Mouse (Mus musculus): ENCODE measurements around the gene Lyrm4. TPM values are rescaled to one million over a fixed set of nuclear protein-coding genes. Genes with fewer than 3 reads are reported as not detected.

Gene Lyrm4
- total RNA-seq, 2 experiments from 2014 or later, result 2.4 to 8.8 TPM

DNA sequence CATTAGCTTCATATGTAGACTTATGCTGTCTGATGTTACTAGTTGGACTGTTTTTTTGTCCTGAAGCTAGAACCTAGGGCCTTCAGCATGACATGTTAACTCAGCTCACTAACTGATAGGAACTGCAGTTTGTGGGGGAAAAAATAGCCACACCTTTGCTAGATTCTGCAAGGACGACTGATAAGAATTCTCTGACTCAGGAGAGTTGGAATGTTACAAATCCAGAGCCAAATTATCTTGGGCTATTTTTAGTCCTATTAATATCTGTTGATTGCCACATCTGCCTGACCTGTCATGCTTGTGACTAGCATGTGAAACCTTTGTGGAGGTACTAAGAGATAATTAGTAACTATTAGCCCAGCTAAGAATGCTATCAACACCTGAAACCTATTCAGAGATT lies 116.5 kb downstream of the Lyrm4 start:
- no peak for ATAC-seq (replicated peaks; ENCODE audit: low FRiP score, poor library complexity, severe bottlenecking)

DNA sequence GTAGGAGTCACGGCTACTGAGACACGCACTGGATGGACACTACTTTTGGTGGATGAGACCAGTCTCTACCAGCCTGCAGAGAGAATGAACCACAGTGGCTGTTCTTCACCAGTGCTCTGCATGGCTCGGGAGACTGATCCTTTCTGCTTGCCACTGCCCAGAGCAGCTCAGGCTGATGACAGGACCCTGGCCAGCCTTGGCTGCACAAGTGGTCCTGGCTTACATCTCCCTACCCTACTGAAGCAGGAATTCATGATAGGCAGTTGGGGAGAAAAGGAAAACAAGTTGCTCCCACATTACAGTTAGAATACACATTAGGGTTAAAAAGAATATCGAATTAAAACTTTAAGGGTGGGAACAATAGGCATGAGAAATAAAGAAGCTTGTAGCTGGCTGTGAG lies 119.7 kb downstream of the Lyrm4 start:
- ATAC-seq (replicated peaks; ENCODE audit: low FRiP score, poor library complexity, severe bottlenecking), result no peak

DNA sequence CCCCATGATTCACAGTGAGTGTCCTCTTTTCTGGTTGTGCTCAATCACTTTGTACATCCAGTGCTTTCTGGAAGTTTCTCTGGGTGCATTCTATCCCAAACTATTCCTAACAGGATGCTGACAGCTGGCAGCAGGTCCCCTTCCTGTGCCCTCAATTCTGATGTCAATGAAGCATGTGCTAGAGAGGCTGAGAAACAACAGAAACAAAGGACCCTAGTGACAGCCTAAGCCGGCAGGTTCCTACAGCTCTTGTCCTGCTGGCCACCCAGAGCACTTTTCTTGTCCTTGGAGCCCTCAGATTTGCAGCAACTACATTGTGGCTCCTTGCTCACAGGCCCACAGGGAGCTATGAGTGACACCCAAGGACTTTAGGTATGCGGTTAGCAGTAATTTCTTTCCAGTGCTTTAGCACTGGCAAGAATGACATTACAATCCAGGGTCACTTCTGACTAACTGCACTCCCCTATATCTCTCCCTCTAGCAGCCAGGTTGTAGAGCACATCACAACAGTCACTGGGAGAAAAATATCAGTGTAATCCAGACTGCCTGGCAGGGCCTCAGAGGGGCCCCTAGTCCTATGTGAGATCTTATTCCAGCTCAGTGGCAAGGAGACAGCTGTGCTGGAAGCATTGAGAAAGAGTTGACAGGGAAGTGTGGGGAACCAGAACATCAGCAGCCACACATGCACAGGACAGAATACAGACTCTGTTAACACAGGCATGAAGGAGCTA lies 121.5 kb downstream of the Lyrm4 start:
- no peak for ATAC-seq (replicated peaks; ENCODE audit: low FRiP score, poor library complexity, severe bottlenecking)

DNA sequence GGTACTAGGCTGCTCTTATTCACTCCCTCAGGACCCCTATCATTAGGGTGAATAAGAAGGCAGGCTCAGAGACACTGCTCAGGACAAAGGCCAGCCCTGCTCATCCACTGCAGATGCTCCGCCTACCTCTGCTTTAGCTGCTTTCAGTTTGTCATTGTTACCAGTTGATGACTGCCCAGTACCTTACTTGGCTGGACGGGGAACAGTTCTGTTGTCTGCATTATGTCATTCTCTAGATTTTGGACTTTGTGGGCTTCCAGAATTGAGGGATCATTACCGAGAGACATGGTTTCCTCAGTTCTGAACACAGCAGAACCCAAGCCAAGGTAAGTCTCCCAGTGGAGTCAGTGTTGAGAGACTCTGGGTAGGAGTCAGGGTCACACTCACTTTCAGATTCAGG lies 122.1 kb downstream of the Lyrm4 start:
- no peak for ATAC-seq (replicated peaks; ENCODE audit: low FRiP score, poor library complexity, severe bottlenecking)

DNA sequence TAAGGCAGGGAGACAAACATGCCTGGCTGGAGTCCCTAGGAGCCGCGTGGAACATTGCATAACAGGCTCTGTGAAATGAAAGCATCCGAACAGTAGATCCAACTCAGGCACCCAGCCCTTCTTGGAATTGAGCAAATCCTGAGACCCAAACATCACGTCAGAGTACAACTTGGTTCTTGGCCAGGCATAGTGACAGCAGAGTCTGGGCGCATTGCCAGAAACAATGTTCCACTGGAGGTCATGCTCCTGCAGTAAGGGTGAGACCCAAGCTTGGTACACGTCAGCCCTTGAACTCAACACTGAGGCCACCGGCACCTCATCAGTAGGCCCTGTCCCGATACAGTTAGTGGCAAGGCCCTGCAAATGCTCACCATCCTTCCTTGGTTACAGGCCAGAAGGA lies 123.3 kb downstream of the Lyrm4 start:
- ATAC-seq (replicated peaks; ENCODE audit: low FRiP score, poor library complexity, severe bottlenecking), result no peak

DNA sequence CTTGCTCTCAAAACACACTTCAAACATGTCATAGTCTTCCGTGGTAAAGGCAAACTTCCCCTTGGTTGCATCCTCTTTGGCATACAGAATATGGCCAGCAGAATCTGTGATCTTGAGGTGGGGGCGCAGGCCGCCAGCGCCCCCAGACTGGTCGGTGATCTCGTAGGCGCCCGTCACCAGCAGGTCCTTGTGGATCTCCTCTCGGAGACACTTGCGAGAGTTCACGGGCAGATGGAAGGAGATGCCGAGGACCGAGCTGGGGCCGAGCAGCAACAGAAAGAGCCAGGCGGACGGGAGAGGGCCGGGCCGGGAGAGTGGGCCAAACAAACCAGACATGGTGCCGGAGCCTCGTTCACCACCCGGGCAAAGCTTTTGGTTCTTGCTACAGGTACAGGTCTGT lies 126.1 kb downstream of the Lyrm4 start:
- peak; percentile 75 for ATAC-seq (replicated peaks; ENCODE audit: low FRiP score, poor library complexity, severe bottlenecking)

DNA sequence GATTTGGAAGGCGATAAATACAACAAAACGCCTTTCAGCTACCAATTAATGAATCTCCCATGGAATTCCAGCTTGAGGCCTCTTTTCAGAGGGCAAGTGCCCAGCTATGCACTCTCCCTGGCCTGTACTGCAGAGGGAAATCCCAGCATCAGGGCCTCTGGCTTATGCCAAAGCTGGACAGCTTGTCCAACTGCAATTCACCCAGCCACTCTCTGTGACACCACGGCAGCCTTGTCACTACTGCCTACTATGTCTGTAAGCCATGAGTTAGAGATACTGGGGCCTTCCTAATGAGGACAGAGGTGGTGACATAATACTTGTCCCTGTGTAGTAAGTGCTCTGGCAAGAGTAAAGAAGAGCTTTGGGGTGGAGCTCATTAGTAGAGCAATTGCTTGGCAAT lies 128.0 kb downstream of the Lyrm4 start:
- ATAC-seq (replicated peaks; ENCODE audit: low FRiP score, poor library complexity, severe bottlenecking), result no peak

DNA sequence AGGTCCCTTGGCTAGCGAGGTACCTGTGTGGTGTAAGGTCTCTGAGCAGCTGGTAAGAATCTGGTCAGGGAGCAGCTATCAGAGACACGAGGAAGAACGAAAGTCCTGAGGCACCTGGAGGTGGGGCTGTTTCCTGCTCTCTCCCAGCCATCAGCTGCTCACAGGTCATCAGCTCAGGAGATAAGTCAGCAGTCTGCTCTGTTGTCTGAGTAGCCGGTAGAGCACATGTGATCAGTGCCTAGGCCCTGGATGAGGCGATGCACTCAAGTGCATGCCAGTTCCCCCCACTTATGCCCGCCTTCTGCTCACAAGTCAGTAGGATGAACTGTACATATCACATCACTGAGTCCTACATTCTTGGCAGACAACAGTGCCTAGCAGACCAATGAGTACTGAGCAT lies 134.3 kb downstream of the Lyrm4 start:
- ATAC-seq (replicated peaks; ENCODE audit: low FRiP score, poor library complexity, severe bottlenecking), result no peak

DNA sequence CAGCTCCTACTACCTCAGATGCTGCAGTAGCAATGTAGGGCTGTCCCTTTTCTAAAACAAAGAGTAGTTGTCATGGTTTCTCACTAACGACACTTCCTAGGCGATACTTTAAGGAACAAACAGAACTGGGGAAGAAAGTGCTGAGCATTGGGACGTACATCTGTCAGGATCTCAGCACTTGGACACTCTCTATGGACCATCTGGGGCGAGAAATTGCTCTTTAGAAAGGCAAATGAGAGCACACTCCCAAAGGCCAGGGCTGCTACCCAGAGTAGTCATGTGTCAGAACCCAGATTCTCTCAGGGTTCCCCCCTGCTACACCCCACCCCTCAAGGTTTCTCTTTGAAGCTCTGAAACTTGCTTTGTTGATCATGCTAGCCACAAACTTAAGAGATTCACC lies 136.9 kb downstream of the Lyrm4 start:
- no peak for ATAC-seq (replicated peaks; ENCODE audit: low FRiP score, poor library complexity, severe bottlenecking)

DNA sequence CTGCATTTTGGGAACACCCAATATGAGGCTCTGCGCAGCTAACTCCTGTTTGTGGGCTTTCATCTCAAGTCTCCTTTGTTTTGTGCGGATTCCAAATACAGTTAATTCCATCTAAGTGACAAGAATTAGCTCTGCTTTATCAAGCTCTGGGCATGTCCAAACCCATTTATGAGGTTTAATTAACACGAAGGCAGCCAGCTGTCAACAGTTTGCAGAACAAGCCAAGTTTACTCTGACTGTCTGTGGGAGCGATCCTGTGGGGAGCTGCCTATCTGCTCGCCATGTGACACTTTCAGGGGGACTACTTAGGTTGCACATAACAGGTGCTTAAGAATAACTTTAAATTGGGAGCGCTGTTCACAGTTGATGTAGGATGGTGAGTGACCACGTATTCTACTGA lies 140.4 kb downstream of the Lyrm4 start:
- no peak for ATAC-seq (replicated peaks; ENCODE audit: low FRiP score, poor library complexity, severe bottlenecking)

DNA sequence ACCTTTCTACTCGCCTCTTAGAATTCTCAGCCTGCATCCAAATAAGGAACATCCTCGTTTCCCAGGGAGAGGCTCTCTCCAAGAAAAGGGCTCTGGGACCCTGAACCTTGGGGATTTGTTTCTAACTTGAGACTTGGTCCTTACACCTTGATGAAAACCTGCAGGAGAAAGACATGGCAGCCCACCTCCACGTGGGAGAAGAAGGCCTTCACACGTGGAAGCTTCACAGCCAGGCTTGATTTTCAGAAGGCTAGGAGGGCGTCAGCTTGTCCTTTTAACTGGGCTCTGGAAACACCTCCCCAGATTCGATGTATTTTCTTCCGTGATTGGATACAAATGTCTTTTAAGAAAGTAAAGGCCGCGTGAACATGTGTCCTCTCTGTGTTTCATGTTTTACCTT lies 147.5 kb downstream of the Lyrm4 start:
- ATAC-seq (replicated peaks; ENCODE audit: low FRiP score, poor library complexity, severe bottlenecking), result no peak

DNA sequence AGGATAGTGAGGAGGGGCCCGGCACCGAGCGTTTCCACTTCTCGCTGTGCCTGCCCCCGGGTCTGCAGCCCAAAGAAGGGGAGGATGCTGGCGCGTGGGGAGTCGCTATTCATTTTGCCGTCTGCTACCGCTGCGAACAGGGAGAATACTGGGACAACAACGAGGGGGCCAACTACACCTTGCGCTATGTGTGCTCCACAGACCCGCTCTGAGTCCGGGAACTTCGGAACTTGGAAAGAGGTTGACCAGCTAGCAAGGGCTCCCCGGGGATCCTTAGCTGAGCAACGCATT lies 147.9 kb downstream of the Lyrm4 start:
- no peak for ATAC-seq (replicated peaks; ENCODE audit: low FRiP score, poor library complexity, severe bottlenecking)

DNA sequence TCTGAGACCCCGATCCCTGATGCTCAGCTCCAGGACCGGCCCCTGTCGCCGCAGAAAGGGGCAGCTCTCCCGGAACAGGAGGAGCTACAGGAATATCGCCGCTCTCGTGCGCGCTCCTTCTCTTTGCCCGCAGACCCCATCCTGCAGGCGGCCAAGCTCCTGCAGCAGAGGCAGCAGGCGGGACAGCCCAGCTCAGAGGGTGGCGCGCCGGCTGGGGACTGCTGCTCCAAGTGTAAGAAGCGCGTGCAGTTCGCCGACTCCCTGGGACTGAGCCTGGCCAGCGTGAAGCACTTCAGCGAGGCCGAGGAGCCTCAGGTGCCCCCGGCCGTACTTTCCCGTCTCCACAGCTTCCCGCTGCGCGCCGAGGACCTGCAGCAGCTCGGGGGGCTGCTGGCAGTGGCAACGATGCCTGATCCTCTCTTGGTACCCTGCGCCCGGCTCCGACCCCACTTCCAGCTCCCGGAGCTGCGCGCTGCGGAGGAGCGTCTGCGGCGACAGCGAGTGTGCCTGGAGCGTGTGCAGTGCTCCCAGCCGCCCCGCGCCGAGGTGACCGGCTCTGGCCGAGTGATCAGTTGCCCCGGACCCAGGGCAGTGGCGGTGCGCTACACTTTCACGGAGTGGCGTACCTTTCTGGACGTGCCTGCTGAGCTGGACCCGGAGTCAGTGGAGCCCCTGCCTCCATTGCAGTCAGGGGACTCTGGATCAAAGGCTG lies 148.5 kb downstream of the Lyrm4 start:
- no peak; the same call in 1 of the 2 replicates for ATAC-seq (replicated peaks; ENCODE audit: low FRiP score, poor library complexity, severe bottlenecking)

DNA sequence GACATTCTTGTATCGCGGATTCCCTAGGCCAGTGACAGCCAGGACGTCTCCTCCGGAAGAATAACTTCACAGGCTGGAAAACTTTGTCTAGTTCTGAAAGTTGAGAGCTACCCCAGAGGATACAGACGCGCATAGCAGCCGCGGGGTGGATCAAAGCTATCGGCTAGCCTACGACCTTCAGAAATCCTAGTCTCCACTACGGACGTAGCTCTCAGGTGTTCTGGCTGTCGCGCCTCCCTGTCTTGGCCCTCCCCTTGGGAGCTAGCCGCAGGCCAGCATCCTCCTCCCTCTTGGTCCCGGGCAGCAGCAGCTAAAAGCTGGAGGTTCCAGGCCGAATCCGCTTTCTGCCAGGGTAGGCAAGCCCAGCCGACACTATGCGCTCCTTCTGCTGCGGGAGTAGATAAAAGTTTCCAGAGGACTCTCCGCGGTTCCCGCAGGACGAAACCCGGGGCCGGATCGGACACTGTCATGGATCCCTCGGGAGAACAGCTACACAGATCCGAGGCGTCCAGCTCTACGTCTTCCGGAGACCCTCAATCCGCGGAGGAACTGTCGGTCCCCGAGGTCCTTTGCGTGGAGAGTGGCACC lies 149.1 kb downstream of the Lyrm4 start:
- peak; percentile 46; the same call in 1 of the 2 replicates for ATAC-seq (replicated peaks; ENCODE audit: low FRiP score, poor library complexity, severe bottlenecking)

DNA sequence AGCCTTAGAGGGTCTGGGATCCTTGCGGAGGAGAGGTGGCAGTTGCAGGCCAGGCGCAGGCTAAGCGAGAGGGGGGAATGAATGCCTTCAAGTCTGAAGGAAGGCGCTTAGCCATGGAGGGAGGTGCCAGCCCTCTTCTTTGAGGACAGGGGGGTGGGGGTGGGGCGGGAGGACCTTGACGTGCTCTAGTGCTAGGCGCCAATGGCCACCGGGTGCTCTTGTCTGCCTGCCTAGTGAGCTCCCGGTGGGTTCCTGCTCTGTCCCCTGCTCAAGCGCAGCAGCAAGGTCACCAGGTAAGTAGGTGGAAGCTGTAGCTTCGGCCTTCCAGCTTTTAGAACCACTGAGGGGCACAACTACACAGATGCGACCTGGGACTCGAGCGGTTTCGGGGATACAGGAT lies 149.6 kb downstream of the Lyrm4 start:
- no peak for ATAC-seq (replicated peaks; ENCODE audit: low FRiP score, poor library complexity, severe bottlenecking)

DNA sequence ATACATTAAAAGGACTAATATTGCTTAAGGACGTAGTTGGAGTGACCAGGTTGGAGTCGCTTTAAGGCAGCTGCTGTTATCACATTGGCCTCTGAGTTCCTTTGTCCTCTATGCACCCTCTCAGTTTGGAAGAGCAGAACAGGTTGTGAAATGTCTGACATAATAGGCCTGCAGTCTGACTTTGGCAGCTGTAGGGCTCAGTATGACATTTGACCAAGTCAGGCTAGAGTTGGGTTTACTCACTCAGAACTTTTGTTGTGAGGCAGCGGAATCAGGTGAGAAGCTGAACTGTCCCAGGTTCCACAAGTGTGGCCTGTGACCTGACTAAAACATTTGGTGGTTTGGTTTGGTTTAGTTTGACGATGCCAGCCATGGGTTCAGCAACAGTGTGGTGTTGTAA lies 153.7 kb downstream of the Lyrm4 start:
- ATAC-seq (replicated peaks; ENCODE audit: low FRiP score, poor library complexity, severe bottlenecking), result no peak

DNA sequence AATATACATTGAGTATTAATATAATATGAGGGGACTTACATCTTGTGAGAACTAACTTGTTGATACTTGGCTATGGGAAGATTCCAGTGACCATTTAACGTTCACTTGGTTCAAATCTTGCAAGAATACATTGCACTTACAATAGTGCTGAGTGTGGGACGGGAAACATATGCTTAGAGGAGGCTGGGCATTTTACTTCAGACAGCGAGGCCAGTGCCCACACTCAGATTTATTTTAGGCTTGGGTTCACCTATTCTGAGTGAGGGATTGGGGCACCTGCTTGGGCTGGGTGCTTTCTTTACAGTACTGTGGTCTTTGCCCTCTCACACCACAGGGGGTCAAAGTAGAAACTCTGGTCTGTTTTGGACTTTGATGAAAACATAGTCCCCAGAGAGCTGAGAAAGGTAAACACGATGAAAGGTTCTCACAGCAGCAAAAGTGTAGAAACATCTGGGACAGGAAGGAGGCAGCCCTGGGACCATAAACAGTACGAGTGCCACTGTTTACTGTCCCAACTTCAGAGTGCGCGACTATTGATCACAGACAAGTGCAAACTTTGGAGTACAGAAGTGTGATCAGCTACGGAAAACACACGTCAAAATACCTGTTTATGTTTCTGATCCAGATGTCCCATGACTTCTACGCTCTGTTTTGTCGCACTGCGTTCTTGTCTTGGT lies 157.8 kb downstream of the Lyrm4 start:
- no peak for ATAC-seq (replicated peaks; ENCODE audit: low FRiP score, poor library complexity, severe bottlenecking)

DNA sequence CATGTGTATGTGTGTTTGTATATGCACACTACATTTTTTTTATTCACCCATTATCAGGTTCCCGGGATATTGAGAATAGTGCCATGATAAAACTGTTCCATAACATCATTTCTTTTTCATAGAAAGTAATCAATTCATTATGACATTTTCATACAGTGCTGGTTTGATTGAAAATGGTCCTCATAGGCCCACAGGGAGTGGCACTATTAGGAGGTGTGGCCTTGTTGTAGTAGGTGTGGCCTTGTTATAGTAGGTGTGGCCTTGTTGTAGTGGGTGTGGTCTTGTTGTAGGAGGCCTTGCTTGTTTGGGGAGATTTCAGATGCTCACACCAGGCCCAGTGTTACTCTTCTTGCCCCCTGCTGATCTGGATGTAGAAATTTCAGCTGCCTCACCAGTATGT lies 158.8 kb downstream of the Lyrm4 start, which contains the start of gene Ppp1r3g:
Gene Ppp1r3g (plus strand): TSS at position 301 of the 400 bp plus-strand sequence.
- ATAC-seq (replicated peaks; ENCODE audit: low FRiP score, poor library complexity, severe bottlenecking), result no peak

DNA sequence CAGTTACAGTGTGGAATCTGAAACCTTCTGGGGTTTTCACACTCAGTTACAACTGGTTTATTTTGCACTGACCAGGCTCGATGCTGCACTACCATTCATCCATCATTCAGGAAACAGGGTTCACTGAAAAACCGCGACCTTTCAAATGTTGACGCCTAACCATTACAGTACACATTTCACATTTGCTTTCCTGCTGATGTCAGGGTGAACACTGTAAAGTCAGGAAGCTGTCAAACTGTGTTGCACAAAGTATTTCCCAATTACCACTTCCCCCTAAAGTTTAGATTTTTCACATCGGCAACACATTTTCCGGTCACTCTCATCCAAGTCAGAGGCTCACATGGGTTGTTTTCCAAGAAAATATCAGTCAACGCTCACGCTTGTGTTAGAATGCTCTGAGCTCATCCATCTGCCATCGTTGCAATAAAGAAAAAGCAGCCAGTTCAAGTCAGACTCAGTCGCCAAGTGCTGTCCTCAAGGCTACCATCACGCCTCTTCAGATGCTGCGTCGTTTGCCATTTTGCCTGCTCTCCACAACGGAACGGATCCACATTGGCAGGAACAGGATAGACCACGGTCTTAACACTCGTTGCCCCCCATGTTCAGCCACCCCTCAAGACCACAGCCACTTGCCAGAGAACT lies 167.4 kb downstream of the Lyrm4 start:
- no peak for ATAC-seq (replicated peaks; ENCODE audit: low FRiP score, poor library complexity, severe bottlenecking)

DNA sequence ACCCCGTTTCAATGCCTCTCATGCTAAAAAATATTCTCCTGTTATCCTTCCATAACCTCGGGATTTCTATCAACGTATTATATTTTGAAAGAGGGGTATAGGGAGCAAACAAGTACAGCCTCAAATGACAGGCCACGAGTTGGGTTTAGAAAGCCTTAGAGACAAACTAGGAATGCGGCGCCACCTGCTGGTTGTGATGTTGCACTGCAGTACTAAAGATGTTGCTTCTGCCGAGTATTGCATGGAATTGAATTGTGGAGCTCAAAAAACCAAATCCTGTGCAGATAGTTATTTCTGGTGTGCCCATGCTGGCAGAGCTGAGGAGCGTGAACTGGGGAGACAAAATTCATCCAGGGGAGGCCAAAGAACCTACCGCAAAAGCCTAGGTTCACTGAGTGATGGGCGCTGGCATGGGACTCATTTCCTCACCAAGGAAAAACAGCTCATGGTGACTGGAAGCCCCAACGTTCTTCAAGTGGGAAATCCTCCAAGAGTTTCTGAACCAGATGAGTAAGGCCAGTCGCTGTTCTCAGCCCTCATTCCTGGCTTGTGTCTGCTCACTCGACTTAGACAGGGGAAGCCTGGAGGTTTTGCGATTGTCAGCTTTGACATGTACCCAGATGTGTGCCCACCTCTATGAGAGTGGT lies 169.8 kb downstream of the Lyrm4 start:
- ATAC-seq (replicated peaks; ENCODE audit: low FRiP score, poor library complexity, severe bottlenecking), result peak; percentile 76
